In the genomic region with DNA sequence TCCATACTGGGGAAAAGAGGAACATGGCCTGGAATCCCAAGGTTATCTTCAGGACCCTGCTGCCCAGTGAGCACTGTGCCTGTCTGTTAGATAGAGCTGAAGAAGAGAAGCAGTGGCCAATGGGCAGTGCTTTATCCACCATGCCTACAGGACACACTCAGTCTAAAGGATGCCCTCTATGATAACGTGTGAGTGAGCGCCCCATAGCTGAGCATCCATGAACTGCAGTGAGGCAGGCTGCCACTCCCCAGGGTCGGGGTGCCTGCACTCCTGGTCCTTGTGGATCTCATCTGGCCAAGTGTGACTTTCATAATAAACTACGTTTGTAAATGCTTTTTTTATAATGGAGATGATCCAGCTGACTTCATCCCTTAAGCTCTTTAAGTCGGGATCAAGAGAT, we compare ENCODE assay signal across 18 mouse cellular contexts.
DNase-seq lines count a peak whose midpoint lies in the region; ATAC-seq and TF ChIP-seq lines count a peak whose summit lies in the region.
"Had no signal": no experiment of that assay in that cellular context is flagged by ENCODE, and none has a peak within 500 bp of the region (broad histone marks: within the 10 kb centered on the region; RNA-seq: fewer than 3 reads in every experiment).

No protein-coding gene starts in this region.

- no peak for TF ChIP-seq EP300 in stomach, postnatal 0 days (optimal IDR thresholded peaks at IDR 0.05)

- H3K4me1 ChIP-seq in kidney, adult 2 months (ENCODE audit: control insufficient read depth, insufficient read depth, low read length) = no peaks in the 10 kb centered on the region
- no peaks in the 10 kb centered on the region for H3K4me1 ChIP-seq in kidney, embryonic 14.5 days (ENCODE audit: control insufficient read depth, insufficient read depth, low read length)
- no peaks in the 10 kb centered on the region for H3K4me1 ChIP-seq in stomach, postnatal 0 days (replicated peaks; ENCODE audit: control insufficient read depth, insufficient read depth)
- H3K4me1 ChIP-seq in neural tube, embryonic 15.5 days = no peaks in the 10 kb centered on the region
- H3K4me1 ChIP-seq: forebrain, embryonic 13.5 days; heart, embryonic 15.5 days; liver, embryonic 15.5 days; midbrain, embryonic 15.5 days had no signal

- no peaks in the 10 kb centered on the region for H3K36me3 ChIP-seq in kidney, adult 2 months (ENCODE audit: control insufficient read depth, insufficient read depth, low read length)
- no peaks in the 10 kb centered on the region for H3K36me3 ChIP-seq in kidney, embryonic 14.5 days (ENCODE audit: control insufficient read depth, insufficient read depth, low read length)
- no peaks in the 10 kb centered on the region for H3K36me3 ChIP-seq in stomach, postnatal 0 days (ENCODE audit: control insufficient read depth, insufficient read depth, low read length)
- H3K36me3 ChIP-seq in neural tube, embryonic 15.5 days = no peaks in the 10 kb centered on the region
- H3K36me3 ChIP-seq: heart, embryonic 15.5 days; liver, embryonic 15.5 days; midbrain, embryonic 15.5 days had no signal

- no peak for TF ChIP-seq POLR2A in kidney, adult 2 months (IDR thresholded peaks at IDR 0.05; ENCODE audit: low read depth, low read length)

- no peak overlapping the region for H3K9ac ChIP-seq in kidney, embryonic 14.5 days (ENCODE audit: low read depth, low read length)
- no peak overlapping the region for H3K9ac ChIP-seq in stomach, postnatal 0 days (ENCODE audit: low read length)
- no peak overlapping the region for H3K9ac ChIP-seq in neural tube, embryonic 15.5 days (replicated peaks)
- H3K9ac ChIP-seq: forebrain, embryonic 13.5 days; heart, embryonic 15.5 days; liver, embryonic 15.5 days; midbrain, embryonic 15.5 days had no signal

- no peak for ATAC-seq in kidney, embryonic 14.5 days (ENCODE audit: low FRiP score, low TSS enrichment)
- no peak for ATAC-seq in stomach, postnatal 0 days (ENCODE audit: low FRiP score, low TSS enrichment)
- ATAC-seq in neural tube, embryonic 15.5 days (ENCODE audit: low FRiP score) = no peak
- ATAC-seq: CD4-positive, CD25-positive, alpha-beta regulatory T cell, adult 4 months; forebrain, embryonic 13.5 days; hindbrain, embryonic 16.5 days; midbrain, embryonic 15.5 days had no signal

- TF ChIP-seq CTCF in kidney, adult 2 months (conservative IDR thresholded peaks at IDR 0.05; ENCODE audit: insufficient read depth, insufficient read length, low read depth, low read length) = 0 out of 2 replicates have a peak, but pooled peaks have one; percentile 14
- TF ChIP-seq CTCF in stomach, postnatal 0 days (IDR thresholded peaks at IDR 0.05; ENCODE audit: low read depth) = peak; percentile 60

- H3K27ac ChIP-seq in kidney, adult 2 months (ENCODE audit: insufficient read depth, low read depth, low read length) = no peak overlapping the region
- H3K27ac ChIP-seq in kidney, embryonic 14.5 days (ENCODE audit: low read depth, low read length) = no peak overlapping the region
- no peak overlapping the region for H3K27ac ChIP-seq in stomach, postnatal 0 days (replicated peaks)
- H3K27ac ChIP-seq in neural tube, embryonic 15.5 days (replicated peaks) = no peak overlapping the region
- H3K27ac ChIP-seq: forebrain, embryonic 13.5 days; heart, embryonic 15.5 days; liver, embryonic 15.5 days; midbrain, embryonic 15.5 days had no signal

- no peak overlapping the region for H3K4me3 ChIP-seq in kidney, adult 2 months (ENCODE audit: insufficient read depth, low read depth, low read length)
- no peak overlapping the region for H3K4me3 ChIP-seq in kidney, embryonic 14.5 days (ENCODE audit: low read length)
- H3K4me3 ChIP-seq in stomach, postnatal 0 days (ENCODE audit: low read depth, low read length) = no peak overlapping the region
- no peak overlapping the region for H3K4me3 ChIP-seq in neural tube, embryonic 15.5 days (replicated peaks)
- H3K4me3 ChIP-seq: forebrain, embryonic 13.5 days; heart, embryonic 15.5 days; liver, embryonic 15.5 days; midbrain, embryonic 15.5 days had no signal

- no peaks in the 10 kb centered on the region for H3K27me3 ChIP-seq in kidney, adult 2 months (replicated peaks; ENCODE audit: control insufficient read depth, insufficient read depth, low read length)
- no peaks in the 10 kb centered on the region for H3K27me3 ChIP-seq in kidney, embryonic 14.5 days (ENCODE audit: control insufficient read depth, insufficient read depth, low read length)
- no peaks in the 10 kb centered on the region for H3K27me3 ChIP-seq in stomach, postnatal 0 days (ENCODE audit: control insufficient read depth, insufficient read depth, low read length)
- 0 out of 2 replicates have a peak, but pooled peaks cover 5% of the 10 kb centered on the region for H3K27me3 ChIP-seq in neural tube, embryonic 15.5 days (replicated peaks)
- H3K27me3 ChIP-seq: forebrain, embryonic 13.5 days; heart, embryonic 15.5 days; midbrain, embryonic 15.5 days had no signal

- peak; percentile 18 for DNase-seq in adrenal gland, postnatal 14 days
- DNase-seq in adrenal gland, adult 18-20 months (ENCODE audit: low spot score in 2 of 2) = no peak
- DNase-seq in kidney, adult 2 months = no peak
- DNase-seq in urinary bladder, postnatal 14 days (ENCODE audit: low spot score) = peak; percentile 2
- DNase-seq in urinary bladder, postnatal 36 days (ENCODE audit: low spot score in 2 of 2) = no peak
- no peak for DNase-seq in stomach, postnatal 0 days (ENCODE audit: low spot score)
- DNase-seq: kidney, adult 11 months; kidney, postnatal 25 days; lung, postnatal 36 days; thymus, adult 18-20 months had no signal

- 71% methylated on average over 5 of the region's 5 CpGs for WGBS in kidney, adult 2 months
- WGBS in kidney, embryonic 14.5 days = 70% methylated on average over 5 of the region's 5 CpGs
- WGBS in stomach, postnatal 0 days = 43% methylated on average over 5 of the region's 5 CpGs
- 70% methylated on average over 5 of the region's 5 CpGs for WGBS in neural tube, embryonic 15.5 days

- H3K9me3 ChIP-seq in kidney, embryonic 14.5 days (ENCODE audit: control insufficient read depth, low read length) = no peaks in the 10 kb centered on the region
- H3K9me3 ChIP-seq in stomach, postnatal 0 days (ENCODE audit: control insufficient read depth, low read length) = no peaks in the 10 kb centered on the region
- no peaks in the 10 kb centered on the region for H3K9me3 ChIP-seq in neural tube, embryonic 15.5 days (replicated peaks)
- H3K9me3 ChIP-seq: forebrain, embryonic 13.5 days; heart, embryonic 15.5 days; liver, embryonic 15.5 days; midbrain, embryonic 15.5 days had no signal

- no peak overlapping the region for H3K4me2 ChIP-seq in kidney, embryonic 14.5 days (replicated peaks; ENCODE audit: low read depth, low read length)
- H3K4me2 ChIP-seq in stomach, postnatal 0 days (replicated peaks; ENCODE audit: low read depth) = no peak overlapping the region
- no peak overlapping the region for H3K4me2 ChIP-seq in neural tube, embryonic 15.5 days
- H3K4me2 ChIP-seq: forebrain, embryonic 13.5 days; heart, embryonic 15.5 days; liver, embryonic 15.5 days; midbrain, embryonic 15.5 days had no signal

Comparison
In these comparisons a context has a peak if more than half of its experiments do, and no peak if none do; other contexts are left out.
1. DNase-seq: peak in adrenal gland, postnatal 14 days (single experiment) and urinary bladder, postnatal 14 days (single experiment); none in adrenal gland, adult 18-20 months (0 of 2), kidney, adult 2 months (single experiment), urinary bladder, postnatal 36 days (0 of 2) and stomach, postnatal 0 days (single experiment).